In the genomic region with DNA sequence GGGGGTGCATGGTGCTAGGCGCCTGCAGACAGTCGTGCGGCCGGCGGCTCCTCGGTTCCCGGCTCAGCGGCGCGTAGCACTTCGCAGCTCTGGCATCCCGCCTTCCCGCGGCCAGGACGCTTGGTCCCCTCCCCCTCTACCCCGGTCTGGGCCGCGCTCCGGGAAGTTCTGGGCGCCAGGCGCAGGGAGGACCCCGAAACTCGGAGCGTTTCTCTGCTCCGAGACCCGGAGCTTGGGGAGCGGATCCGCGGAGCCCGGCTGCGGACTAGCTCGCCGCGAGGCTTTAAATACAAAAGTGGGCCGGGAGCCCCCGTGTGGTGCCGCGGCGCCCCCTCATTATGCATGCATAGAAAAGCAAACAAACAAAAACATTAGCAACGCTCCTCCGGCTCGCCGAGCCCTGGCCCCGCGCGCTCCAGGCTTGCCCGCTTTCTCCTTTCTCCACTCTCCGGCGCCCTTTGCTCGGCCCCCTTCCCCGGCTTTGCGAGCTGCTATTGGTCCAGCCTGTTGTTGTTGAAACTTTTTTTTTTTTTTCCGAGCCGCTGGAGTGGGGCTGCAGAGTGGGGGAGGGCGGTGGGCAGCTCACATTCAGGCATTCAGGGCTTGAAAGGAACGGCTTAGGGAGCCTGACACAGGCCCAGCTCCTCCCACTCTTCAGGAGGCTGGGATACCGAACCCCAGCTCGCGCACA, we compare ENCODE assay signal across 8 mouse cellular contexts. TPM values are rescaled to one million over a fixed set of nuclear protein-coding genes. Genes with fewer than 3 reads are reported as not detected.
A peak's percentile ranks its signal among the peaks of the same experiment; 100 is the strongest.
DNase-seq lines count a peak whose midpoint lies in the region; ATAC-seq and TF ChIP-seq lines count a peak whose summit lies in the region.

Gene Gas1, minus strand, starts transcription at position 260 of the 691 bp plus-strand sequence.

- peak within 1 kb of the TSS; percentile 73 for H3K4me2 ChIP-seq in forebrain, embryonic 11.5 days (ENCODE audit: low read depth, low read length, severe bottlenecking)
- peak within 1 kb of the TSS; percentile 90 for H3K4me2 ChIP-seq in heart, embryonic 13.5 days
- H3K4me2 ChIP-seq in kidney, postnatal 0 days (ENCODE audit: low read length), result peak within 1 kb of the TSS; percentile 61
- H3K4me2 ChIP-seq in neural tube, embryonic 11.5 days (ENCODE audit: low read depth), result peak within 1 kb of the TSS; percentile 64

- H3K9me3 ChIP-seq in E14TG2a.4 (ENCODE audit: low read length), result no peaks in the 10 kb centered on the region
- no peaks in the 10 kb centered on the region for H3K9me3 ChIP-seq in forebrain, embryonic 11.5 days (ENCODE audit: control insufficient read depth, low read length)
- no peaks in the 10 kb centered on the region for H3K9me3 ChIP-seq in heart, embryonic 13.5 days
- H3K9me3 ChIP-seq in kidney, postnatal 0 days (replicated peaks; ENCODE audit: low read length), result no peaks in the 10 kb centered on the region
- no peaks in the 10 kb centered on the region for H3K9me3 ChIP-seq in neural tube, embryonic 11.5 days (ENCODE audit: control insufficient read depth, low read length)

- peak; percentile 93 for ATAC-seq in forebrain, embryonic 11.5 days (replicated peaks; ENCODE audit: low FRiP score)
- ATAC-seq in heart, embryonic 13.5 days (ENCODE audit: extremely low read depth, insufficient number of reproducible peaks, low FRiP score, low TSS enrichment), result peak; percentile 84
- peak; percentile 91 for ATAC-seq in kidney, postnatal 0 days (replicated peaks; ENCODE audit: low FRiP score, low read depth)
- ATAC-seq in neural tube, embryonic 11.5 days (ENCODE audit: insufficient read depth, low FRiP score, low TSS enrichment), result peak; percentile 90

- H3K4me3 ChIP-seq in E14TG2a.4 (replicated peaks; ENCODE audit: low read length), result peak within 1 kb of the TSS; percentile 89
- H3K4me3 ChIP-seq in forebrain, embryonic 11.5 days (ENCODE audit: low read depth, low read length), result peak within 1 kb of the TSS; percentile 92
- peak within 1 kb of the TSS; percentile 88 for H3K4me3 ChIP-seq in heart, embryonic 13.5 days
- H3K4me3 ChIP-seq in kidney, postnatal 0 days (replicated peaks; ENCODE audit: low read depth, low read length), result peak within 1 kb of the TSS; percentile 91
- H3K4me3 ChIP-seq in liver, adult 2 months (ENCODE audit: insufficient read depth, low read depth, low read length), result peak within 1 kb of the TSS; percentile 97
- peak within 1 kb of the TSS; percentile 97 for H3K4me3 ChIP-seq in neural tube, embryonic 11.5 days (ENCODE audit: low read depth, low read length)

- H3K27me3 ChIP-seq in E14TG2a.4 (ENCODE audit: insufficient read depth, low read length), result peaks cover 35% of the 10 kb centered on the region
- H3K27me3 ChIP-seq in forebrain, embryonic 11.5 days (ENCODE audit: control insufficient read depth, insufficient read depth, low read length), result peaks cover 2% of the 10 kb centered on the region; the same call in 1 of the 2 replicates
- no peaks in the 10 kb centered on the region for H3K27me3 ChIP-seq in heart, embryonic 13.5 days (replicated peaks)
- H3K27me3 ChIP-seq in kidney, postnatal 0 days (ENCODE audit: insufficient read depth, low read length), result no peaks in the 10 kb centered on the region
- no peaks in the 10 kb centered on the region for H3K27me3 ChIP-seq in liver, adult 2 months (ENCODE audit: control insufficient read depth, insufficient read depth, low read length)
- H3K27me3 ChIP-seq in neural tube, embryonic 11.5 days (ENCODE audit: control insufficient read depth, insufficient read depth, low read length), result no peaks in the 10 kb centered on the region

- TF ChIP-seq POLR2A in liver, adult 2 months (IDR thresholded peaks at IDR 0.05; ENCODE audit: extremely low read depth, insufficient read depth, low read length), result peak; percentile 87

- TF ChIP-seq CTCF in E14TG2a.4 (conservative IDR thresholded peaks at IDR 0.05; ENCODE audit: low read length), result no peak
- peak; percentile 38 for TF ChIP-seq CTCF in kidney, postnatal 0 days (IDR thresholded peaks at IDR 0.05; ENCODE audit: low read depth)
- no peak for TF ChIP-seq CTCF in liver, adult 2 months (IDR thresholded peaks at IDR 0.05; ENCODE audit: low read depth, low read length)

- peak within 1 kb of the TSS; percentile 99 for H3K27ac ChIP-seq in forebrain, embryonic 11.5 days (ENCODE audit: low read depth, low read length)
- H3K27ac ChIP-seq in heart, embryonic 13.5 days (replicated peaks), result peak within 1 kb of the TSS; percentile 99
- peak within 1 kb of the TSS; percentile 100 for H3K27ac ChIP-seq in kidney, postnatal 0 days
- peak within 1 kb of the TSS; percentile 95 for H3K27ac ChIP-seq in liver, adult 2 months (replicated peaks; ENCODE audit: insufficient read depth, low read depth, low read length)
- peak within 1 kb of the TSS; percentile 99 for H3K27ac ChIP-seq in neural tube, embryonic 11.5 days (ENCODE audit: low read depth, low read length)

- no peaks in the 10 kb centered on the region; the same call in 1 of the 2 replicates for H3K79me2 ChIP-seq in liver, adult 2 months (ENCODE audit: control insufficient read depth, insufficient read depth, low read length)

- H3K36me3 ChIP-seq in E14TG2a.4 (ENCODE audit: insufficient read depth, low read length), result no peaks in the 10 kb centered on the region
- H3K36me3 ChIP-seq in forebrain, embryonic 11.5 days (ENCODE audit: control insufficient read depth, insufficient read depth, low read length), result no peaks in the 10 kb centered on the region
- H3K36me3 ChIP-seq in heart, embryonic 13.5 days, result no peaks in the 10 kb centered on the region
- no peaks in the 10 kb centered on the region for H3K36me3 ChIP-seq in kidney, postnatal 0 days (ENCODE audit: insufficient read depth, low read length)
- H3K36me3 ChIP-seq in liver, adult 2 months (ENCODE audit: control insufficient read depth, insufficient read depth, low read length), result no peaks in the 10 kb centered on the region
- no peaks in the 10 kb centered on the region for H3K36me3 ChIP-seq in neural tube, embryonic 11.5 days (ENCODE audit: control insufficient read depth, insufficient read depth, low read length)

- peaks cover 17% of the 10 kb centered on the region for H3K4me1 ChIP-seq in E14TG2a.4 (replicated peaks; ENCODE audit: low read depth, low read length)
- peaks cover 5% of the 10 kb centered on the region for H3K4me1 ChIP-seq in forebrain, embryonic 11.5 days (replicated peaks; ENCODE audit: control insufficient read depth, insufficient read depth, low read length)
- peaks cover 34% of the 10 kb centered on the region for H3K4me1 ChIP-seq in heart, embryonic 13.5 days
- H3K4me1 ChIP-seq in kidney, postnatal 0 days (replicated peaks; ENCODE audit: insufficient read depth, low read length), result peaks cover 8% of the 10 kb centered on the region; the same call in 1 of the 2 replicates
- peaks cover 6% of the 10 kb centered on the region for H3K4me1 ChIP-seq in liver, adult 2 months (ENCODE audit: control insufficient read depth, insufficient read depth, low read length)
- H3K4me1 ChIP-seq in neural tube, embryonic 11.5 days (ENCODE audit: control insufficient read depth, insufficient read depth, low read length), result peaks cover 16% of the 10 kb centered on the region

- WGBS in forebrain, embryonic 11.5 days, result under 1% methylated on average over 55 of the region's 59 CpGs
- WGBS in heart, embryonic 13.5 days, result under 1% methylated on average over 54 of the region's 59 CpGs
- under 1% methylated on average over 58 of the region's 59 CpGs for WGBS in kidney, postnatal 0 days
- under 1% methylated on average over 59 of the region's 59 CpGs for WGBS in liver, adult 2 months
- WGBS in neural tube, embryonic 11.5 days, result under 1% methylated on average over 59 of the region's 59 CpGs

- peak within 1 kb of the TSS; percentile 99 for H3K9ac ChIP-seq in forebrain, embryonic 11.5 days (ENCODE audit: low read length)
- H3K9ac ChIP-seq in heart, embryonic 13.5 days, result peak within 1 kb of the TSS; percentile 98
- peak within 1 kb of the TSS; percentile 97 for H3K9ac ChIP-seq in kidney, postnatal 0 days (ENCODE audit: low read depth, low read length)
- H3K9ac ChIP-seq in liver, adult 2 months (ENCODE audit: low read depth, low read length), result peak within 1 kb of the TSS; percentile 96
- H3K9ac ChIP-seq in neural tube, embryonic 11.5 days (ENCODE audit: low read length), result peak within 1 kb of the TSS; percentile 90

- peak; percentile 76 for DNase-seq in brain, embryonic 18.5 days (ENCODE audit: low read depth, low spot score)
- DNase-seq in forebrain, embryonic 11.5 days (ENCODE audit: low spot score), result peak; percentile 99
- DNase-seq in kidney, postnatal 0 days (ENCODE audit: low spot score), result peak; percentile 99
- peak; percentile 94 for DNase-seq in liver, adult 2 months (ENCODE audit: extremely low read depth, low read depth, low spot score)
- DNase-seq in neural tube, embryonic 11.5 days (ENCODE audit: low spot score), result peak; percentile 96
- peak; percentile 85 for DNase-seq in testis, postnatal 14 days (ENCODE audit: low spot score)

RNA-seq across cellular contexts. Expression of gene Gas1, which starts in this region (rescaled TPM):
- polyA plus RNA-seq in forebrain, embryonic 11.5 days (2014; fragmentation: Nextera tagmentation; extraction: Ambion mirVana), result 185 and 192 TPM in 2 replicates
- polyA plus RNA-seq in heart, embryonic 13.5 days (2015; fragmentation: Nextera tagmentation; extraction: Ambion mirVana), result 26.2 and 30.3 TPM in 2 replicates
- 84.7 and 116 TPM in 2 replicates for polyA plus RNA-seq in kidney, postnatal 0 days (2015; fragmentation: Nextera tagmentation; extraction: Ambion mirVana)
- 13.9 and 23.2 TPM in 2 replicates for total RNA-seq in liver, adult 2 months (2014; rRNA removed)
- 28.2 and 44.3 TPM in 2 replicates for polyA plus RNA-seq in liver, adult 2 months (2012; rRNA removed)
- polyA plus RNA-seq in neural tube, embryonic 11.5 days (2014; fragmentation: Nextera tagmentation; extraction: Ambion mirVana), result 168 and 192 TPM in 2 replicates

Comparison
In these comparisons a context has a peak if more than half of its experiments do, and no peak if none do; other contexts are left out.
1. Peak in every context shown above with its lines: DNase-seq, ATAC-seq, H3K4me3 ChIP-seq and H3K27ac ChIP-seq.